Mouse (Mus musculus) midbrain, postnatal 0 days (tissue): ENCODE results near the gene Atp8a1. TPM values are rescaled to one million over a fixed set of nuclear protein-coding genes. Genes with fewer than 3 reads are reported as not detected.

ENCODE experiments used
- ATAC-seq: fragments of 200-750 bp; cut with Nextera tagmentation; 2 replicates; pipeline ENCODE4 v1.8.0; 2017; ENCODE audit warnings: moderate number of reproducible peaks, mild to moderate bottlenecking, moderate TSS enrichment, moderate library complexity; ENCODE audit not compliant: low FRiP score
- DNase-seq: peaks from one replicate; pipeline ENCODE4 v3.0.0-alpha.2; 2015; ENCODE audit warnings: low spot score
- H3K27ac ChIP-seq: fragments of 300-500 bp; sonication (generic); 2 replicates; pipeline ENCODE4 v1.5.1; 2014; ENCODE audit warnings: low read depth, mild to moderate bottlenecking, low read length, mixed read lengths
- H3K27me3 ChIP-seq: fragments of 300-500 bp; sonication (generic); 2 replicates; pipeline ENCODE4 v1.6.1; 2014; ENCODE audit warnings: low read length, control low read depth, mixed read lengths; ENCODE audit not compliant: insufficient read depth
- H3K36me3 ChIP-seq: fragments of 300-500 bp; sonication (generic); 2 replicates; pipeline ENCODE4 v1.6.1; 2014; ENCODE audit warnings: low read length, control low read depth, mixed read lengths; ENCODE audit not compliant: insufficient read depth
- H3K4me1 ChIP-seq: fragments of 300-500 bp; sonication (generic); 2 replicates; pipeline ENCODE4 v1.6.1; 2014; ENCODE audit warnings: mild to moderate bottlenecking, control low read depth, antibody characterized with exemption, low read length, mixed read lengths; ENCODE audit not compliant: insufficient read depth
- H3K4me2 ChIP-seq: fragments of 300-500 bp; sonication (generic); 2 replicates; pipeline ENCODE4 v1.6.1; 2014; ENCODE audit warnings: low read depth, mild to moderate bottlenecking, low read length, mixed read lengths; ENCODE audit not compliant: poor library complexity, severe bottlenecking
- H3K4me3 ChIP-seq: fragments of 300-500 bp; sonication (generic); 2 replicates; pipeline ENCODE4 v1.5.1; 2014; ENCODE audit warnings: low read depth, mild to moderate bottlenecking, low read length, moderate library complexity
- H3K9ac ChIP-seq: fragments of 300-500 bp; sonication (generic); replicated peaks from 2 replicates; pipeline ENCODE4 v1.6.1; 2014; ENCODE audit warnings: mild to moderate bottlenecking, low read length, moderate library complexity, mixed read lengths; ENCODE audit not compliant: poor library complexity, severe bottlenecking
- H3K9me3 ChIP-seq: fragments of 300-500 bp; sonication (generic); 2 replicates; pipeline ENCODE4 v1.6.1; 2016; ENCODE audit warnings: low read length, control low read depth
- CTCF ChIP-seq: IDR thresholded peaks from 2 replicates; pipeline ENCODE4 v1.5.1; 2016; ENCODE audit warnings: antibody characterized with exemption, mild to moderate bottlenecking
- WGBS: fragments of 180-500 bp; shearing (Covaris S2); extraction: QIAGEN DNeasy Blood & Tissue Kit; methylation state at CpG from one replicate; pipeline ENCODE4 v1.1.7; 2014; 5-methylcytosine and 5-hydroxymethylcytosine counted together
- polyA plus RNA-seq: library from polyadenylated mRNA; unstranded; fragments of >200 nt; fragmentation: Nextera tagmentation; extraction: Ambion mirVana; gene quantifications from 2 replicates; pipeline ENCODE4 v1.2.1, GENCODE M21; 2015
- total RNA-seq: library from RNA; depleted of rRNA; stranded (reverse); fragments of >200 nt; gene quantifications from 2 replicates; pipeline ENCODE4 v1.2.3, GENCODE M21; 2014

The Atp8a1 gene
- total and polyA plus RNA-seq, 2 experiments from 2014 or later = 42.9 to 95.7 TPM

GRCm38 (mm10) chr5:67814437-67814965, 32.7 kb downstream of the Atp8a1 start:
- no peak for TF ChIP-seq CTCF
- Histone ChIP-seq H3K27me3 (no peaks in the 10 kb centered on the region), H3K4me3 (no peak overlapping the region), H3K36me3 (peaks cover 3% of the 10 kb centered on the region; the same call in 1 of the 2 replicates), H3K4me2 (no peak overlapping the region), H3K27ac (no peak overlapping the region), H3K9me3 (no peaks in the 10 kb centered on the region), H3K9ac (no peak overlapping the region), H3K4me1 (no peaks in the 10 kb centered on the region)
- DNase-seq (no peak), ATAC-seq (no peak)
- WGBS = 94% methylated on average over 7 of the region's 7 CpGs

GRCm38 (mm10) chr5:67813334-67813733, 33.9 kb downstream of the Atp8a1 start:
- Histone ChIP-seq H3K27me3 (no peaks in the 10 kb centered on the region), H3K27ac (no peak overlapping the region), H3K36me3 (peaks cover 3% of the 10 kb centered on the region; the same call in 1 of the 2 replicates), H3K4me3 (no peak overlapping the region), H3K9me3 (no peaks in the 10 kb centered on the region), H3K9ac (no peak overlapping the region), H3K4me2 (no peak overlapping the region), H3K4me1 (no peaks in the 10 kb centered on the region)
- no peak for ATAC-seq
- no peak for DNase-seq
- 93% methylated on average over 5 of the region's 5 CpGs for WGBS
- TF ChIP-seq CTCF = no peak

- Histone ChIP-seq H3K27ac (no peak overlapping the region), H3K4me2 (no peak overlapping the region), H3K27me3 (no peaks in the 10 kb centered on the region), H3K4me3 (no peak overlapping the region), H3K4me1 (no peaks in the 10 kb centered on the region), H3K36me3 (0 out of 2 replicates have a peak, but pooled peaks cover 8% of the 10 kb centered on the region), H3K9ac (no peak overlapping the region), H3K9me3 (no peaks in the 10 kb centered on the region)
- no peak for TF ChIP-seq CTCF
- DNase-seq = peak; percentile 65
- no peak for ATAC-seq
- WGBS = 91% methylated on average over 17 of the region's 17 CpGs
These were observed 44.8 kb downstream of the Atp8a1 start for GRCm38 (mm10) chr5:67802174-67803030.

- WGBS = 79% methylated on average over 8 of the region's 8 CpGs
- no peaks in the 10 kb centered on the region for H3K27me3 ChIP-seq
- H3K4me1 ChIP-seq = no peaks in the 10 kb centered on the region
- H3K27ac ChIP-seq = no peak overlapping the region
- no peak overlapping the region for H3K4me3 ChIP-seq
- no peak for TF ChIP-seq CTCF
- no peak overlapping the region for H3K9ac ChIP-seq
- 0 out of 2 replicates have a peak, but pooled peaks cover 3% of the 10 kb centered on the region for H3K36me3 ChIP-seq
- ATAC-seq (no peak), DNase-seq (no peak)
- H3K9me3 ChIP-seq = no peaks in the 10 kb centered on the region
- H3K4me2 ChIP-seq = no peak overlapping the region
These were observed 46.4 kb downstream of the Atp8a1 start for GRCm38 (mm10) chr5:67800801-67801200.

- H3K36me3 ChIP-seq = 0 out of 2 replicates have a peak, but pooled peaks cover 3% of the 10 kb centered on the region
- TF ChIP-seq CTCF = no peak
- H3K4me2 ChIP-seq = no peak overlapping the region
- ATAC-seq (no peak), DNase-seq (no peak)
- H3K9ac ChIP-seq = no peak overlapping the region
- H3K27me3 ChIP-seq = no peaks in the 10 kb centered on the region
- H3K27ac ChIP-seq = no peak overlapping the region
- H3K4me1 ChIP-seq = no peaks in the 10 kb centered on the region
- no peaks in the 10 kb centered on the region for H3K9me3 ChIP-seq
- WGBS = 85% methylated on average over 7 of the region's 7 CpGs
- H3K4me3 ChIP-seq = no peak overlapping the region
These were observed 47.4 kb downstream of the Atp8a1 start for GRCm38 (mm10) chr5:67799785-67800184.

- no peak for ATAC-seq
- WGBS = 53% methylated on average over 4 of the region's 4 CpGs
- DNase-seq = peak; percentile 47
- TF ChIP-seq CTCF = no peak
- Histone ChIP-seq H3K4me1 (no peaks in the 10 kb centered on the region), H3K4me3 (no peak overlapping the region), H3K36me3 (0 out of 2 replicates have a peak, but pooled peaks cover 3% of the 10 kb centered on the region), H3K9ac (no peak overlapping the region), H3K4me2 (no peak overlapping the region), H3K9me3 (no peaks in the 10 kb centered on the region), H3K27ac (no peak overlapping the region), H3K27me3 (no peaks in the 10 kb centered on the region)
These were observed 48.9 kb downstream of the Atp8a1 start for GRCm38 (mm10) chr5:67798348-67798747.
